Mouse (Mus musculus): ENCODE measurements at regions not wholly inside any gene's neighbourhood (a gene's known extent, or its start where the extent isn't known, plus 50 kb on each side); places are given as distances from the start of the nearest gene placed in this dataset.

- TF ChIP-seq CTCF (IDR thresholded peaks at IDR 0.05; ENCODE audit: insufficient read depth, low read length) (no peak), POLR2A (IDR thresholded peaks at IDR 0.05; ENCODE audit: borderline replicate concordance, extremely low read depth, low read depth, low read length) (no peak)
These were observed 106.1 kb downstream of the Tmco5 start for GRCm38 (mm10) chr2:116984597-116984996.

All from lung, adult 2 months (tissue).